Mouse (Mus musculus): ENCODE measurements around the gene Stx3.

DNA sequence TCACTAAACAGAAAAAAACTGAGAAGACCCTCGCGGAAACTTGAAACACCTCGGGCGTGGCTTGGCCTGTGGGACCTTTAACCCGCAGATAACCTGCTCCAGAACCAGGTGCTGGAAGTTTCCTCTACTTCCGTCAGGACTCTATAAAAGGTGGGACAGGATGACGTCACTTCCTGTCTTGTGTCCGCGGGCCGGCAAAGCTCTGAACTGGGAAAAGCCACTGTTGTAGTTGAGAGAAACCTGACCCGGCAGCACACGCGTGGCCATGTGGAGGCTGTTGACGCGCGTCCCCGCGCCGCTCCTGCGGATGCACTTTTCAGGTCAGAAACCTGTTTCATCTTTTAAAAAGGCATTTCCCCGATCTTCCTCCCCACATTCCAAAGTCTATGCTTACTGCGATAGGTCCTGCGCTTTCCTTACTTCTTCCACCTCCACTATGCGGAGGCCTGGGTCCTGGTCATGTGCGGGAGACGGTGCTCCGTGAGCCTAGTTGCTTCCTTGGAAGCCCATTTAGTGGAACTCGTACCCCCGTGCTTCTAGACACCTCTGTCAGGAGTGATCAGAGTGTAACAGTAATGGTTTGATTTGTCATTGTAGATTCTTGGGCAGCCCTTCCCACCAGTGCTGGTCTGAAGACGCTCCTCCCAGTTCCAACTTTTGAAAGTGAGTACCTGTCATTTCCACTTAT, 48.9 kb downstream of the Stx3 start, which contains the start of gene Mrpl16:
- no peak for TF ChIP-seq CTCF (IDR thresholded peaks at IDR 0.05; ENCODE audit: borderline replicate concordance, insufficient read depth, low read length)
- peak; percentile 78 for TF ChIP-seq POLR2A (IDR thresholded peaks at IDR 0.05; ENCODE audit: low read depth, low read length)

Data from embryonic fibroblast, embryonic 13.5 days (primary cell).